Mouse (Mus musculus): ENCODE data around the gene Blm. TPM values are rescaled to one million over a fixed set of nuclear protein-coding genes. Genes with fewer than 3 reads are reported as not detected.

Blm gene
- polyA plus RNA-seq, 1 experiment from 2014 or later = 17.4 TPM

DNA sequence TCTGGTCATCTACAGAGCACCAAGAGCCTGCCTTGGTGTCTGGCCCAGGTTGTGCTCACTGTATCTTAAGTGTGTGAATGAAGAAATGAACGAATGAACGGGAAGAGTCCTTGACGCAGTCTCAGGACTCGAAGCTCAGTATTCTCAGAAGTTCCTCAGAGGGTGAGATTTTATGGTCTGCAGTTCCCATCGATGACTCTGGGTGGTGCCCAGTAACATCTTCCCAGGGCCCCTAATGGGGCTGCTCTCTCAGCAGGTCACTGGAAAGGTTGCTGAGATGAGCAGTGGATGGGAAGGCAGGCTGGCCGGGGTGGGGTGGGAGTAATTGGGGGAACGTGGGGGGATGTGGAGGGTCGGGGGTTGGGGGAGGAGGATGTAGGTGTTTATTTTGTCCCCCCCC is 23.2 kb upstream of the Blm start:
- no peaks in the 10 kb centered on the region for H3K36me3 ChIP-seq
- H3K27me3 ChIP-seq (replicated peaks) = no peaks in the 10 kb centered on the region
- no peak overlapping the region for H3K27ac ChIP-seq
- no peaks in the 10 kb centered on the region for H3K9me3 ChIP-seq
- ATAC-seq = no peak
- no peak overlapping the region for H3K4me3 ChIP-seq (replicated peaks)
- no peak overlapping the region for H3K4me2 ChIP-seq (replicated peaks)
- 41% methylated on average over 8 of the region's 8 CpGs for WGBS
- H3K9ac ChIP-seq = no peak overlapping the region
- H3K4me1 ChIP-seq (replicated peaks) = peaks cover 9% of the 10 kb centered on the region; the same call in 1 of the 2 replicates

DNA sequence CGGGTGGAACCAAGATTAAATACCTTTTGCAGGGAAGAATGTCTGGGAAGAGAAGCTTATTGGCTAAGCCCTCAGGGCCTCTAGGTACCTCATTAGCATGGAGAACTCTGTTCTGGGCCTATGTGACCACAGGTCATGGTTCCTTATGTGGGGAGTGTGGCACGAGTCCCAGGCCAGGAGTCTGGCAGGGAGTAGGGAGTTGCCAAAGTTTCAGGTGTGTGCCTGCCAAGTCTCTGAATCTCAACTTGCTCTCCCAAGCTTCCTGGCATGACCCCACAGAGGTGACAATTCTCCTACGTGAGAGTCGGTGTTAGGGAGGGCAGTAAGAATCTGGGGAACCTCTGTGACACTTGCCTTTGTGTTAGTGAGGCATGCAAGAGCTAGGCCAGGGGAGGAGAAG is 22.2 kb upstream of the Blm start:
- Histone ChIP-seq H3K4me1 (replicated peaks) (peaks cover 9% of the 10 kb centered on the region; the same call in 1 of the 2 replicates), H3K4me3 (replicated peaks) (no peak overlapping the region), H3K27ac (no peak overlapping the region), H3K27me3 (replicated peaks) (no peaks in the 10 kb centered on the region), H3K36me3 (no peaks in the 10 kb centered on the region), H3K4me2 (replicated peaks) (no peak overlapping the region), H3K9ac (no peak overlapping the region), H3K9me3 (no peaks in the 10 kb centered on the region)
- WGBS = 81% methylated on average over 4 of the region's 4 CpGs
- ATAC-seq = no peak

DNA sequence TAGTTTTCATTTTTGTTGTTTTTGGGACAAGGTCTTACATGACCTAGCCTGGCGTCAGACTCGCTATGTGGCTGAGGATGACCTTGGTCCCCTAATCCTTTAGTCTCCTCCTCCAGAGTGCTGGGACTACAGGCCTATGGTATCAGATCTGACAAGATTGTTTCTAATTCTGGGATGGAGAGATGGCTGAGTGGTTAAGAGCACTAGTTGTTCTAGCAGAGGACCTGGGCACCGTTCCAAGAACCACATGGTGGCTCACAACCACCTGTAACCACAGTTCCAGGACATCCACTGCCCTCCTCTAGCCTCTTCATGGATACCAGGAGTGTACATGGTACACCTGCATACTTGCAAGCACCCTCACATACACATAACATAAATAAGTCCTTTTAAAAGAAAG is 21.2 kb upstream of the Blm start:
- Histone ChIP-seq H3K36me3 (no peaks in the 10 kb centered on the region), H3K4me2 (replicated peaks) (no peak overlapping the region), H3K9ac (no peak overlapping the region), H3K9me3 (no peaks in the 10 kb centered on the region), H3K4me3 (replicated peaks) (no peak overlapping the region), H3K4me1 (replicated peaks) (peaks cover 9% of the 10 kb centered on the region; the same call in 1 of the 2 replicates), H3K27ac (no peak overlapping the region), H3K27me3 (replicated peaks) (no peaks in the 10 kb centered on the region)
- WGBS = 78% methylated on average over 3 of the region's 3 CpGs
- ATAC-seq = no peak

- WGBS = 75% methylated on average over 3 of the region's 3 CpGs
- Histone ChIP-seq H3K27me3 (replicated peaks) (no peaks in the 10 kb centered on the region), H3K27ac (peak overlapping the region; percentile 81), H3K9ac (no peak overlapping the region), H3K4me2 (replicated peaks) (no peak overlapping the region), H3K4me3 (replicated peaks) (no peak overlapping the region), H3K4me1 (replicated peaks) (peaks cover 9% of the 10 kb centered on the region; the same call in 1 of the 2 replicates), H3K9me3 (no peaks in the 10 kb centered on the region), H3K36me3 (no peaks in the 10 kb centered on the region)
- no peak for ATAC-seq
Measured at GRCm38 (mm10) chr7:80555146-80555545, 20.2 kb upstream of the Blm start.

DNA sequence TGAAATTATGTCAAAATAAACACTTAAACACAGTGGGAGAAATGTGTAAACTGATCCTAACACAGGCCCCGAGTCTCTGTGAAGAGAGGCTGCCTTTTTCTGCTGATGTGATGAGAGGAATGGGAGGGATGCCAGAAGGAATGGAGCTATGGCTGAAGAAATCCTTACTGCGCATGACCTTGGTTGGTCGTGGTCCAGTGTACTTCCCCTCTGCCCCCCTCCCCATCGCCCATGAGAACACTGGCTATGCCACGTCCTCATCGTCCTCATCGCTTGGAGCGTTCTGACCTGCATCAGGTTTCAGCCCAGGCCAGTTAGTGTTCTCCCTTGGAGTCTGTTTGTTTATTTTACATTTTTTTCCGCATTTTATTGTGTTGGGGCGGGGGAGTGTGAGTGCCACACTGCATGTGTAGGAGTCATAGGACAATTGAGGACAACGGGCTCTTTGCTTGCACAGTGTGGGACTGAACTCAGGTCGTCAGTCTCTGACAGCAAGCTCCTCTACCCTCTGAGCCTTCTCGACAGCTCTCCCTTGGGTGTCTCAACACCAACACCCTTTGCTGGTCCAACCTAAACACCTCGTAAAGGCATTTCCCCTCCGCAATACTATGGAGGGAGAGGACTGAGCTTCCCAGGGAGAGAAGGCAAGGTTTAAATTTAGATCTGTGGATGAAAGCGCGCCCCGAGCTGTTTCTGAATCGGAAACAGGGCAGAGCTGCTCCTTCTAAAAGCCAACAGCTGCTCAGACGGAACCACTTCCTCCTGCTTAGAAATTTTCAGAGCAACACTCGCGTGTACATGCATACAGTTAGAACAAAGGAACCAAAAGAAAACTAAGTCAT is 19.5 kb upstream of the Blm start:
- no peak overlapping the region for H3K9ac ChIP-seq
- no peak overlapping the region for H3K4me3 ChIP-seq (replicated peaks)
- H3K4me1 ChIP-seq (replicated peaks) = peaks cover 9% of the 10 kb centered on the region; the same call in 1 of the 2 replicates
- peak; percentile 80 for ATAC-seq
- H3K27ac ChIP-seq = peak overlapping the region; percentile 81
- 54% methylated on average over 22 of the region's 22 CpGs for WGBS
- H3K9me3 ChIP-seq = no peaks in the 10 kb centered on the region
- no peaks in the 10 kb centered on the region for H3K27me3 ChIP-seq (replicated peaks)
- H3K36me3 ChIP-seq = no peaks in the 10 kb centered on the region
- peak overlapping the region; percentile 18; the same call in 1 of the 2 replicates for H3K4me2 ChIP-seq (replicated peaks)

DNA sequence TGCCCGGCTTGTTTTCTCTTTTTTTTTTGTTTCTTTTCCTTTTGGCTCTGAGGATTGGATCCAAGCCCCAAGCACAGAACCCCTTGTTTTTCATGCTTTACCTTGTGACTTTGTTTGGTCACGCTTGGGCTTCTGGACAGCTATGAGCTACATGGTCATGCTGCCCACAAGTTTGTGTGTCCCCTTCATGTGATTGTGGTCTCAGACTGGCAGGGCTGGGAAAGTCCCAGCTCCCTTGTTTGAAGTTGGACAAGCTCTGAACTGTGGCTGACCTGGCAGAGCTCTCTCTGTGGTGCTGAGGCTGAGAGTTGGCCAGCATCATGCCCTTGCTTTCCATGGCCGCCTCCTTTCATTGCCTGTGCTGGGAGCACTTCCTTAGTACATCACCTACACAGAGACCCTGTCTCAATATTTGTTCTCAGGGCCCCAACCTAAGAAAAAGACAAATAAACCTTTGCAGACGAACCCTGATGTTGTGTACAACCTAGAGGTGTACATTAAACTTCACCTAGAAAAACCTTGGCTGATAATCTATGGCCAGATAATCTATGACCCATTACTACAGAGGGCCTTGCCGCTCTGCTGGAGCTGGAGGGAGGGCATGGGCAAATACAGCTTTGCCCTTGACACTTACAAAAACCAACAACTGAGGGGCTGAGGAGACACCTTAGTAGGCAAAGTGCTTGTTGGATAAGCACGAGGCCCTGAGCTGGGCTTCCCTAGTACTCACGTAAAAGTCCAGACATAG is 13.8 kb upstream of the Blm start:
- Histone ChIP-seq H3K9ac (no peak overlapping the region), H3K27ac (no peak overlapping the region), H3K4me3 (replicated peaks) (no peak overlapping the region), H3K36me3 (no peaks in the 10 kb centered on the region), H3K4me1 (replicated peaks) (no peaks in the 10 kb centered on the region), H3K4me2 (replicated peaks) (no peak overlapping the region), H3K27me3 (replicated peaks) (no peaks in the 10 kb centered on the region), H3K9me3 (no peaks in the 10 kb centered on the region)
- 73% methylated on average over 7 of the region's 7 CpGs for WGBS
- no peak for ATAC-seq

DNA sequence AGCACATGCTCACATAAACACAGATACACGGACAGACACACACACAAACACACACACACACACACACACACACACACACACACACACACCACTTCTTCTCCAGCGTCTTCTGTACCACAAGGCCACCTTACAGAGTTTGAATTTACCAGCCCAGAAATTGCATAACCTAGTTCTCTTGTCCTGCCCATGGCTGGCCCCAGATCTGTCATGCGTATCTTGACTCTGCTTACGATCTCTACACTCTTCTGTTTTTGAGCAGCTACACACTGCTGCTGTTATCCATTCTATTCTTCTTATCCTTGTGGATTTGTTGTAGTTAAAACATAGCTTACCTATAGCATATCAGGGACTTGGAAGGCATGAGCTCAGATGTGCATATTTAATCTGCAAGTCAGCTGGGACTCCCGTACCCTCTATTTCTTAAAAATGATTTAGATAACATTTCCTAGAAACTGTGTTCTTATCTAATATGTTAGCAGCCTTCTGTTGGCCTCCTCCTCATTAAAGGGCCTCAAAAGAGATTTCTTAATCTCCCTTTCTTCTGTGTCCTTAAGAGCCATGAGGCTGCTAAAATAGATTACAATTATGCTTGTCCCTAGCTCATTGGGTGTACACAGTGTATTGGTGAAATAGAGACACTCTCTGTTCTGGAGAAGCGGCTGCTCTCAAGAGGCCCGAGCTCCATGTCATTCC is 7.4 kb upstream of the Blm start:
- H3K36me3 ChIP-seq = no peaks in the 10 kb centered on the region
- H3K9me3 ChIP-seq = no peaks in the 10 kb centered on the region
- ATAC-seq = no peak; the same call in 1 of the 2 replicates
- H3K4me3 ChIP-seq (replicated peaks) = no peak overlapping the region
- H3K27ac ChIP-seq = no peak overlapping the region
- 73% methylated on average over 7 of the region's 7 CpGs for WGBS
- no peaks in the 10 kb centered on the region for H3K27me3 ChIP-seq (replicated peaks)
- H3K9ac ChIP-seq = no peak overlapping the region
- no peak overlapping the region for H3K4me2 ChIP-seq (replicated peaks)
- no peaks in the 10 kb centered on the region for H3K4me1 ChIP-seq (replicated peaks)

DNA sequence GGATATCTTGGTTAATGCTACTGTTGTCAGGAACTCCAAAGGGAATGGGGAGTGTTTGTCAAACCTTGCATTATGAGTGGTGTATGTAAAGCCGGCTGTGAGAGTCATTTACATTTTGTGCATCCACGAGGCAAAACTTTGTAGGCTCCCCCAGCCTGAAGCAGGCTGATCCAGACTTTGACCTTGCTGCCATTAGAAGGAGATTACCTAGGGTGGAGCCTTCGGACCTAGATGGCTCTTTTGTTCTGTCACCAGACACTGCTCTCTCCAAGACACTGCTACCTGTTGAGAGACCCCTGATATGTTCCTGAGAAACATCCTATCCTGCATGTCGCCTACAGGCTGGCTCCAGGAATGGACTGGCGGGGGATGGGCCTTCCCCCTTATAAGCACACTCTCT is 4.7 kb upstream of the Blm start:
- no peak overlapping the region for H3K4me2 ChIP-seq (replicated peaks)
- H3K4me1 ChIP-seq (replicated peaks) = no peaks in the 10 kb centered on the region; the same call in 1 of the 2 replicates
- H3K9me3 ChIP-seq = no peaks in the 10 kb centered on the region
- H3K36me3 ChIP-seq = no peaks in the 10 kb centered on the region
- no peak overlapping the region for H3K4me3 ChIP-seq (replicated peaks)
- no peak overlapping the region for H3K9ac ChIP-seq
- no peak overlapping the region for H3K27ac ChIP-seq
- no peaks in the 10 kb centered on the region for H3K27me3 ChIP-seq (replicated peaks)
- no peak for ATAC-seq
- WGBS = 57% methylated on average over 5 of the region's 5 CpGs

- H3K36me3 ChIP-seq = no peaks in the 10 kb centered on the region
- 1% methylated on average over 32 of the region's 32 CpGs for WGBS
- peak overlapping the region; percentile 57 for H3K27ac ChIP-seq
- ATAC-seq = peak; percentile 50
- peak overlapping the region; percentile 80 for H3K4me2 ChIP-seq (replicated peaks)
- H3K27me3 ChIP-seq (replicated peaks) = no peaks in the 10 kb centered on the region
- H3K4me1 ChIP-seq (replicated peaks) = peaks cover 5% of the 10 kb centered on the region
- no peaks in the 10 kb centered on the region for H3K9me3 ChIP-seq
- peak overlapping the region; percentile 59 for H3K4me3 ChIP-seq (replicated peaks)
- H3K9ac ChIP-seq = peak overlapping the region; percentile 66
Measured at GRCm38 (mm10) chr7:80534291-80535008, 469 bp downstream of the Blm start.

DNA sequence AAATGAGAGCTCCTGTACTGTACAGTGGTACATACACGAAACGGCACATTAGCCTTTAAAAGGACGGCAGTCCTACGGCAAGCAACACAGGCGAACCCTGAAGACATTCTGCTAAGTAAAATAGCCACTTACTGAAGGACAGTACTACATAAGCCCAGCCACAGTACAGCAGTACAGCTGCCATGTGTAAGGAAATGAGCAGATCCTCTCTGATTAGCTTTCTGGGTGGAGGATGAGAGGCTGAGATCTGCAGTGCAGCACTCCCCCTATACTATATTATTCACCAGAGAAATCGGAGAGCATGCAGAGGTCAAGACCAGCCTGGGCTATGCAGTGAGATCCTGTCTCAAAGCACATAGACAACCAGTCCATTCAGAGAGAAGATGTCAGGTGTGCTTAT is 3.8 kb downstream of the Blm start:
- H3K9ac ChIP-seq = no peak overlapping the region
- no peak for ATAC-seq

DNA sequence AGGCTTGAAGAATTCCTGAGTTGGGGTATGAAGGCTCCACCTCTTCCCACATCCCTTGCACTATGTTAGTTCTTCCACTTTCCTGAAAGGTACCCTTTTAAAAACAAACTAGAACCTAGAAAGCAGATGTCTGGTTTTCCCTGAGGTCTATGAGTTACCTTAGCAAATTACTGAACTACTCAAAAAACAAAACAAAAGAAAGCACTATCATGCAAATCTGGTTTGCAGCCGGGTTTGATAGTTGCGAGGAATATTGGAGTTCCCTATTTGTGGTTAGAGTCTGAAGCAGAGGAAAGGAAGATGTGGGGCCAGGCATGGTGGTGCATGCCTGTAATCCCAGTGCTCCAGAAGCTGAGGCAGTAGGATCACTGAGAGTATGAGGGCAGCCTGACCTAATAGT is 4.3 kb downstream of the Blm start:
- Histone ChIP-seq H3K4me2 (replicated peaks) (no peak overlapping the region), H3K9ac (no peak overlapping the region), H3K36me3 (no peaks in the 10 kb centered on the region), H3K9me3 (no peaks in the 10 kb centered on the region), H3K27ac (no peak overlapping the region), H3K27me3 (replicated peaks) (no peaks in the 10 kb centered on the region), H3K4me3 (replicated peaks) (no peak overlapping the region), H3K4me1 (replicated peaks) (peaks cover 5% of the 10 kb centered on the region)
- 91% methylated on average over 2 of the region's 2 CpGs for WGBS
- no peak for ATAC-seq

More for the DNA sequence above, 3.8 kb downstream of the Blm start:
- Histone ChIP-seq H3K4me3 (replicated peaks) (no peak overlapping the region), H3K4me2 (replicated peaks) (no peak overlapping the region), H3K4me1 (replicated peaks) (peaks cover 5% of the 10 kb centered on the region), H3K27me3 (replicated peaks) (no peaks in the 10 kb centered on the region), H3K27ac (no peak overlapping the region), H3K9me3 (no peaks in the 10 kb centered on the region), H3K36me3 (no peaks in the 10 kb centered on the region)
- 87% methylated on average over 6 of the region's 6 CpGs for WGBS

- Histone ChIP-seq H3K4me3 (replicated peaks) (no peak overlapping the region), H3K27me3 (replicated peaks) (no peaks in the 10 kb centered on the region), H3K4me2 (replicated peaks) (no peak overlapping the region), H3K9me3 (no peaks in the 10 kb centered on the region), H3K4me1 (replicated peaks) (no peaks in the 10 kb centered on the region), H3K9ac (no peak overlapping the region), H3K36me3 (no peaks in the 10 kb centered on the region), H3K27ac (no peak overlapping the region)
- WGBS = 81% methylated on average over 6 of the region's 6 CpGs
- no peak for ATAC-seq
Measured at GRCm38 (mm10) chr7:80526698-80527097, 8.2 kb downstream of the Blm start.

Measured in intestine, embryonic 15.5 days (tissue).